Mouse (Mus musculus) c-Kit-positive CD71-positive TER-119-negative erythroid progenitor cells, embryonic 14.5 days (primary cell): ENCODE measurements around the gene Mrpl42.

Experiments
- DNase-seq: peaks from one replicate; pipeline ENCODE4 v3.0.0-alpha.2; 2013; ENCODE audit warnings: low read depth

Gene Mrpl42

GRCm38 (mm10) chr10:95514656-95515292 lies 13.0 kb upstream of the Mrpl42 start, which contains the start of gene Ube2n:
Gene Ube2n, plus strand, starts transcription at chr10:95515145.
- peak; percentile 87 for DNase-seq

- no peak for DNase-seq
Observed at GRCm38 (mm10) chr10:95513768-95514556, 12.2 kb upstream of the Mrpl42 start.

GRCm38 (mm10) chr10:95512635-95513034 lies 10.9 kb upstream of the Mrpl42 start:
- no peak for DNase-seq

GRCm38 (mm10) chr10:95509263-95509662 lies 7.5 kb upstream of the Mrpl42 start:
- no peak for DNase-seq

- DNase-seq: no peak
Observed at GRCm38 (mm10) chr10:95508793-95509192, 7.1 kb upstream of the Mrpl42 start.

- DNase-seq: no peak
Observed at GRCm38 (mm10) chr10:95508126-95508525, 6.4 kb upstream of the Mrpl42 start.

- no peak for DNase-seq
Observed at GRCm38 (mm10) chr10:95504341-95504740, 2.6 kb upstream of the Mrpl42 start.

GRCm38 (mm10) chr10:95503443-95504235 lies 1.9 kb upstream of the Mrpl42 start:
- DNase-seq: no peak

GRCm38 (mm10) chr10:95501033-95501432 lies 707 bp downstream of the Mrpl42 start:
- no peak for DNase-seq

GRCm38 (mm10) chr10:95494268-95494667 lies 7.5 kb downstream of the Mrpl42 start:
- DNase-seq: no peak

- no peak for DNase-seq
Observed at GRCm38 (mm10) chr10:95489653-95490052, 12.1 kb downstream of the Mrpl42 start.

GRCm38 (mm10) chr10:95477516-95477915 lies 24.2 kb downstream of the Mrpl42 start:
- no peak for DNase-seq

- peak; percentile 66 for DNase-seq
Observed at GRCm38 (mm10) chr10:95475923-95476322, 25.8 kb downstream of the Mrpl42 start.

- no peak for DNase-seq
Observed at GRCm38 (mm10) chr10:95471889-95472547, 29.7 kb downstream of the Mrpl42 start.

GRCm38 (mm10) chr10:95471186-95471585 lies 30.6 kb downstream of the Mrpl42 start:
- no peak for DNase-seq

GRCm38 (mm10) chr10:95468894-95469293 lies 32.8 kb downstream of the Mrpl42 start:
- no peak for DNase-seq

GRCm38 (mm10) chr10:95465485-95465896 lies 36.2 kb downstream of the Mrpl42 start:
- no peak for DNase-seq

GRCm38 (mm10) chr10:95464527-95464926 lies 37.2 kb downstream of the Mrpl42 start:
- no peak for DNase-seq

- DNase-seq: no peak
Observed at GRCm38 (mm10) chr10:95462231-95462630, 39.5 kb downstream of the Mrpl42 start.

GRCm38 (mm10) chr10:95461053-95461553 lies 40.6 kb downstream of the Mrpl42 start:
- DNase-seq: no peak

GRCm38 (mm10) chr10:95458050-95458806 lies 43.5 kb downstream of the Mrpl42 start:
- DNase-seq: no peak
